Mouse (Mus musculus): Measurements from ENCODE around the gene Adtrp.

- TF ChIP-seq CTCF (IDR thresholded peaks at IDR 0.05; ENCODE audit: low read depth) (no peak), EP300 (IDR thresholded peaks at IDR 0.05; ENCODE audit: low read depth) (no peak)
Observed at GRCm38 (mm10) chr13:41753114-41753513, 94.4 kb downstream of the Adtrp start.
